Mouse (Mus musculus) ZHBTc4 (cell line): ENCODE data around the gene Manbal.
A peak's percentile ranks its signal among the peaks of the same experiment; 100 is the strongest.

Source experiments
- DNase-seq: peaks from one replicate; pipeline ENCODE4 v3.0.0-alpha.2; 2011; ENCODE audit warnings: low read depth, low spot score

Manbal gene

GRCm38 (mm10) chr2:157432476-157432875 lies 65.1 kb downstream of the Manbal start:
- no peak for DNase-seq

- no peak for DNase-seq
Observed at GRCm38 (mm10) chr2:157434041-157434440, 66.6 kb downstream of the Manbal start.

GRCm38 (mm10) chr2:157434497-157434896 lies 67.1 kb downstream of the Manbal start:
- peak; percentile 84 for DNase-seq

- DNase-seq: peak; percentile 61
Observed at GRCm38 (mm10) chr2:157436496-157436895, 69.1 kb downstream of the Manbal start.

GRCm38 (mm10) chr2:157437123-157437522 lies 69.7 kb downstream of the Manbal start:
- DNase-seq: peak; percentile 66

- DNase-seq: peak; percentile 56
Observed at GRCm38 (mm10) chr2:157441363-157441762, 74.0 kb downstream of the Manbal start.
